Mouse (Mus musculus) pancreas, adult 10 weeks (tissue): ENCODE data around the gene Gm8882. TPM values are rescaled to one million over a fixed set of nuclear protein-coding genes. Genes with fewer than 3 reads are reported as not detected.

Experiments used
- polyA plus RNA-seq: library from polyadenylated mRNA; stranded (reverse); fragments of 350-450 nt; fragmentation: Illumina TruSeq; extraction: RNeasy Lipid Tissue Mini Kit (QIAGEN cat#74804); gene quantifications from one replicate; pipeline ENCODE4 v1.2.3, GENCODE M21; 2015; ENCODE audit warnings: low read depth, low replicate concordance; ENCODE audit not compliant: insufficient read depth

Gm8882 gene
- polyA plus RNA-seq, result not detected

GRCm38 (mm10) chr6:132364034-132364433 is at the start of gene Gm8882:
TSS of gene Gm8882 (minus strand) at chr6:132364134.

GRCm38 (mm10) chr6:132314657-132315056 is 49.3 kb downstream of the Gm8882 start, which contains the start of gene Prpmp5:
TSS of gene Prpmp5 (minus strand) at chr6:132314757.

Other genes with a start within 250 kb of the Gm8882 start
- not detected for gene Prb1, start 153.6 kb downstream of the Gm8882 start, polyA plus RNA-seq
- gene Prpmp5, start 49.4 kb downstream of the Gm8882 start, polyA plus RNA-seq, result not detected
- not detected for gene Prh1, start 205.7 kb upstream of the Gm8882 start, polyA plus RNA-seq
- not detected for gene Prp2, start 231.8 kb upstream of the Gm8882 start, polyA plus RNA-seq